Mouse (Mus musculus) spleen, adult 2 months (tissue): ENCODE results near the gene Slc27a1.

Experiments used
- CTCF ChIP-seq: fragments of 200-500 bp; IDR thresholded peaks from 2 replicates; pipeline ENCODE4 v1.5.1; 2011; ENCODE audit warnings: mild to moderate bottlenecking, inconsistent platforms; ENCODE audit not compliant: insufficient read depth, insufficient read length, insufficient replicate concordance; ENCODE audit errors: extremely low read depth
- POLR2A ChIP-seq: fragments of 200-500 bp; IDR thresholded peaks from 2 replicates; pipeline ENCODE4 v1.6.1; 2011; ENCODE audit warnings: low read depth, low read length, inconsistent platforms

- TF ChIP-seq POLR2A (no peak), CTCF (no peak)
Measured at GRCm38 (mm10) chr8:71579476-71579875, 10.8 kb downstream of the Slc27a1 start.
